Mouse (Mus musculus) retina, adult 2 months (tissue): Measurements from ENCODE around the gene B830017H08Rik.

Experiments used
- DNase-seq: peaks from one replicate; pipeline ENCODE4 v3.0.0-alpha.2; 2012; ENCODE audit warnings: low read depth, low spot score

The B830017H08Rik gene

GRCm38 (mm10) chr16:17809711-17810110 lies 23.2 kb upstream of the B830017H08Rik start:
- no peak for DNase-seq

- DNase-seq = no peak
These were observed 20.8 kb upstream of the B830017H08Rik start for GRCm38 (mm10) chr16:17812120-17812519.

GRCm38 (mm10) chr16:17813173-17813572 lies 19.7 kb upstream of the B830017H08Rik start:
- DNase-seq = no peak

DNA sequence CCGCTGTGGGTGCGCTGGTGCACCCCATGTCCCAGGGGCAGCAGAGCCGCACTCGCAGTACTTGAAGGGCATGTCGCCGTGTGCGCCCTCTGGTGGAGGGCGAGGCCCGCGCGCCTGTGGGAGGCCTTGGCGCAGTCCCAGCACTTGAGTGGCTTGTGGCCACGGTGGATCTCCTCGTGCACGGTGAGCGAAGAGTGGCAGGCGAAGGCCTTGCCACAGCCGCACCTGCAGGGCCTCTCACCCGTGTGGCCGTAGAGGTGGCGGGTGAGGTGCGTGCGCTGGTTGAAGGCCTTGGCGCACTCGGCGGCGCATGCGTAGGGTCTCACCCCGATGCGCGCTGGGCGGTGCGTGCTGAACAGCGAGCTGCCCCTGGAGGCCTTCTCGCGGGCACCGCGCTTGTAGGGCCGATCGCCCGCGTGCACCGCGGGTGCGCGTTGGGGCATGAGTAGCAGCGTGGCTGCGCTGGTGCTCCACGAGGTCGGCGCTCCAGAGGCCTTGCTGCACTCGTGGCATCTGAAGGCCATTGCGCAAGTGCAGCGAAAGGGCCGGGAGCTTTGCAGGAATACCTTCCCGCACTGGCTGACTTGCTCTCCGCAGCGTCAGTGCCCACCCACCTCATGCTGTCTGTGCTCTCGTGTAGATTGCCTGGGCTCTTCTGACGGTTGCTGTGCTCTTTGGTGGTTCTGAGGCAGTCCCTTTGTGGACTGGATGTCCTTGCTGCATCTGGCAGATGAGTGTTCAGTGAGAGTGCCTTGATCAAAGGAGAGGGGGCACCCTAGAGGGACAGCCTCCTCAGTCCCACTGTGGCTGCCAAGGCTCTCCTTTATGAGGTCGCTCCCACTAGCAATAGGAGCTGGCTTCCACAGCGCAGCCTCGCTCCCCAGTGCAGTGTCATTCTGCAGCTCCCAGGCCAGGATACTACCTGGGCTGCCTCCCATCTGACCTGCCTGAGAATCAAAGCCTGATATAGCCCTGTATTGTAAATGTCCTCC lies 17.2 kb upstream of the B830017H08Rik start:
- DNase-seq = no peak

GRCm38 (mm10) chr16:17816528-17816927 lies 16.4 kb upstream of the B830017H08Rik start:
- DNase-seq = no peak

- DNase-seq = no peak
These were observed 6.4 kb upstream of the B830017H08Rik start for GRCm38 (mm10) chr16:17826500-17826899.

- no peak for DNase-seq
These were observed 4.7 kb upstream of the B830017H08Rik start for GRCm38 (mm10) chr16:17828229-17828628.

GRCm38 (mm10) chr16:17828867-17829266 lies 4.1 kb upstream of the B830017H08Rik start:
- DNase-seq = no peak

- no peak for DNase-seq
These were observed 2.3 kb upstream of the B830017H08Rik start for GRCm38 (mm10) chr16:17830385-17831178.

DNA sequence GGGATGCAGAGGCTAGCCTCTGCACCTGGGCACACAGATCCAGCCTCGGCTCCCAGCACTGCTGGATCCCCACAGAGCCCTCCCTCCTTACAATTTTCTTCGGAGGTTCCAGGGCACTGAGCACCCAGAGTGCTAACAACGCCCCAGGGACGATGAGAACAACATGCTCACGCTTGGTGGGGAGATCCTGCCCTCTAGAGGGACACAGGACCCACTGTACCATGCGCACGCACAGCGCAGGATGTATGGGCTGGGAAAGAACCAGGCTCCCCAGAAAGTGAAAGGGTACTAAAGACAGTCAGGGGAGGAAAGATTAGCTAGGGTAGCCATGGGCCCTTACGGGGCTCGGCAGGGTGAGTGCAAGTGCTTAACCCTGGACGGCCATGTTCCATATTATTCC lies 1.1 kb upstream of the B830017H08Rik start:
- no peak for DNase-seq

GRCm38 (mm10) chr16:17833321-17833680 lies 380 bp downstream of the B830017H08Rik start:
- no peak for DNase-seq

DNA sequence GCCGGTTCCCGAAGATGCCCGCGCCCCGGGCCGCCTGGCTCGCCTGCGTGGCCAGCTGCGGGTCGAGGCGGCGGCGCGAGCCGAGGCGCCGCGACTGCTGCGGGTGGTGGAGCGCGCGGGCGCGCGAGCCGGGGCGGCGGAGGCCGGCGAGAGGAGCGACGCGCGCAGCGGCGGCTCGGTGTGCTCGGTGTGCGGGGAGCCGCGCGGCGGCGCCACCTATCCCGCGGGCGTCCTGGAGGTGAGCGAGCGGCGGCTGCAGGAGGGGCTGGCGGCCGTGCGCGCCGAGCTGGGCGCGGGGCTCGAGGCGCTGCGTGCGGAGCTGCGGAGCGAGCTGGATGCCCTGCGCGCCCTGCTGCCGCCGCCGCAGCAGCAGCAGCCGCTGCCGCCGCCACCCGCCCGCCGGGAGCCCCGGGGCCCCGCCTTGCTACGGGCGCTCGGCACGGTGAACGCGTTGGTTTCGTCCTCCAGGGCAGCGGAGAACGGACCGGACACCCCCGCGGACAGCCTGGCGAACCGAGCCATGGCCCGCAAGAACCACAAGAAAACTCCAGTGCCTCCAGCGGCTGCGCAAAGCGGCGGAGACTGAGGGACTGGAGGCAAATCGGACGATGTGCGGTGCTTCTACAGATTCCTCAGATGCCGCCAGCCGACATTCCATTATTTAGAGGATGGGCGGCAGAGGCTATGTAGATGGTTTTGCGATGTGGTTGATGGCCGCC lies 919 bp downstream of the B830017H08Rik start:
- no peak for DNase-seq

DNA sequence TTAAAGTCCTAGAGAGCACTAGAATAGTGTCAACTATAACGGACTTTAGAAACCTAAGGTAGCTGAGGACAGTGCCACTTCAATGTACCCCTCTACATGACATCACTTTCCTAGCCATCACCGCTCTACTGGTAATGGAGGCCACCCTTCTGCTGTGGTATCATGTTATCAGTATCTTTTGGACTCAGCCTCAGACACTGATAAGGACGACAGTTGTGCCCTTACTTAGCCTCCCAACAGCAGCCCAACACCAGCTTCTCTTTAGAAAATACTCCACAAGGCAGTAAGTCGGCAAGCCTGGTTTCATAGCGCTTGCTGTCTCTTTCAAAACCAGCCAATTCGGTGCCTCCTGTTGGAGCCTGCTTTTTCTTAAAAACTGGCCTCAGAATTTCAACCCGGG lies 1.6 kb downstream of the B830017H08Rik start:
- no peak for DNase-seq

DNA sequence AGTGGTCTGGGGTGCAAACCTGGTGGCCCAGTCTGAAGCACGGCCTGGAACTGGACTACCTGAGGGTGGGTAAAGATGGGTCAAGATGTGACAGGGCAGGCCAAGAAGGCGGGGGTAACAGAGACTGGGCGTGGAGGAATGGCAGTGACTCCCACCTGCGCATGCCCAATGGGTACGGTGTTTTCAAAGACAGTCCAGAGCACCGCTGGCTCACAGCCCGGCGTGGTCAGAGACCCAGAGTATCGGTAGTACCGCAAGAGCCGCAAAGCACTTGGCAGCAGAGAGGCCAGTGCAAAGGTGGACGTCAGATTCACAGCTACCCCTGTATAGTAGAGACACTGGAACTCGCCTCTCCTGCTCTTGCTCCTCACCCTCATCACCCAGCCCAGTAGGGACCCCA lies 2.6 kb downstream of the B830017H08Rik start:
- no peak for DNase-seq

- DNase-seq = no peak
These were observed 5.1 kb downstream of the B830017H08Rik start, which contains the start of gene Car15 for GRCm38 (mm10) chr16:17838051-17838450. TSS of gene Car15 (minus strand) at chr16:17838364.

- no peak for DNase-seq
These were observed 7.1 kb downstream of the B830017H08Rik start for GRCm38 (mm10) chr16:17839976-17840375.

DNA sequence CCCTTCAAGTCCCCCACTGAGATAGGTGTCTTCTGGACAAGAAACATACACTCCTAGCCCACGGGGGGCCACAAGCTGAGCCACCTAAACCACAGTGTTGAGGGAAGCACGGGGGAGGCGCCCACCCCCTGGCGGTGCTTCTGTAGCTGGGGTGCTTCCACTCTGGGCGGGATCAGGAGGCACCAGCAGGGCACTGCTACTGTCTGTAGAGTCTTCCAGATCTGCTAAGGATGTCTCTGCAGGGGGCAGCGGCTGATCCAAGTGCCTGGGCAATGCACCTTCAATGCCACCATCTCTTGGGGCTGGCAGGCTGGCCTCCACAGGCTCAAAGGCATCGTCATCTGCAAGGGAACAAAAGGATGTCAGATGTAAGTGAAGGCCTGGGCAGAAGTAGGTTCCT lies 9.5 kb downstream of the B830017H08Rik start:
- DNase-seq = no peak

DNA sequence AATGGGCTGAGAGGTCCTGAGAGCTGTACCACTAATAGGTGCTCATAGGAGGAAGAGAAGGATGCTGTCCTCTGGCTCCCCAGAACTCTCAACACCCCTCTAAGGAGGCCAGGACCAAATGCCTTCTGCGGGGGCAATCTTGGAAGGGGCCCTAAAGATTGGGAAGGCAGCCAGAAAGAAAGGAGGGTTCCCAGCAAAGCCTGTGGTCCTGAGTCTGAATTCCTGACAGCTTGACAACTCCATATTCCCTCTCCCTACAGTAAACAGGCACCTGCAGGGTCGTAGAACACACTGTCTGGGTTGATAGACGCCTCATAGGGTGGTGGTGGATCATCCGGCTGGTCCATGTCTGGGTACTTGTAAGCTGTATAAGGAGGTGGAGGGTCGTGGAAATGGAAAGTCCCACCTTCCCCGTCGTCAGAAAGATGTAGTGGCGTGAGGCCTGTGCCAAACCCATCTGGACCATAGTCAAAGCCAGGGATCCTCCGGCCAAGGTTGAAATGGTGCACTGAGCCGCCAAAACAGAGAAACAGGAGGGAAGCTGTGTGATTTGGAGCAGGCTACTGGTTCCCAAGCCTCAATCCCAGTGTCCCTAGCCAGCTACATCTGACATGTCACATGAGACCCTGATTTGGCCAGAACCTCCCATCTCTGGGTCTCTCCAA lies 10.9 kb downstream of the B830017H08Rik start:
- no peak for DNase-seq

- no peak for DNase-seq
These were observed 15.5 kb downstream of the B830017H08Rik start for GRCm38 (mm10) chr16:17848431-17848830.

DNA sequence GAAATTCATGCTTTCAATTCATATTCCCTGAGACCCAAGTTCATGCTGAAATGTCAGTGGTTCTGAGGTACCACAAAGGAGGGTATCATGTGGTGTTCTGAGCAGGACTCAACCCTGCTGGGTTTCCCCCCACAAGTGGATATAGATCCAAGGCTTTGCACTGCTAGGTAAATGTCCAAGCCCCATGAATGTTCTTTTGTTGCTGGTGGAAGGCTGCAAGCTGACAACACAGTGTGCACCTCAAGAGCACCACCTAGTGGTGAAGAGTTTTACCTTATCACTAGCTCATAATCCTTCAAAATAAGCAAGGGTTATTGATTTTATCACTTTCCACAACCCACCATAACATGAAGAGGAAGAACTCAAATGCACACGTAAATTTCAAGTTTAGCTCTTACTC lies 16.0 kb downstream of the B830017H08Rik start:
- DNase-seq = peak; percentile 36

DNA sequence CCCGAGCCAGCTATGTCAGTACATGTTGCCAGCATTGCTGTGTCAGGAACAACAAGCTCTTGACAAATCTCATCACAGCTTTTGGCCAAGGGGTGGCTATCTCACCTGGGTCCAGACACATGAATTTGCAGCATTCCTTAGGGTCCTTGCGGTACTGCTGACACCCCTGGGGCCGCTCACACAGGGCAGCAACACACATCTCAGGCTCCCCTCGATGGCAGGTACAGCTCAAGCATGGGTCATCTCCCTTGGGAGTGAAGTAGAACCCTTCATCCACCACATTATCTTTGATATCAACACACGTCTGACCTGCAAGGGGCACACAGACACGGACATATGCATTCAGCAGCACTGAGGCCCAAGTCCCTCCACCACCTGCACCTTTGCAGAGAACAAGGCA lies 16.6 kb downstream of the B830017H08Rik start:
- DNase-seq = no peak
